Mouse (Mus musculus) bone marrow, adult 2 months (tissue): ENCODE measurements around the gene Polr2g.

Experiments
- CTCF ChIP-seq: fragments of 200-500 bp; IDR thresholded peaks from 2 replicates; pipeline ENCODE4 v1.5.1; 2011; ENCODE audit warnings: low read length, control low read depth; ENCODE audit not compliant: control insufficient read depth, insufficient read depth
- POLR2A ChIP-seq: fragments of 200-500 bp; IDR thresholded peaks from 2 replicates; pipeline ENCODE4 v1.6.1; 2011; ENCODE audit warnings: low read depth, mild to moderate bottlenecking, control low read depth, low read length, borderline replicate concordance; ENCODE audit not compliant: control insufficient read depth

DNA sequence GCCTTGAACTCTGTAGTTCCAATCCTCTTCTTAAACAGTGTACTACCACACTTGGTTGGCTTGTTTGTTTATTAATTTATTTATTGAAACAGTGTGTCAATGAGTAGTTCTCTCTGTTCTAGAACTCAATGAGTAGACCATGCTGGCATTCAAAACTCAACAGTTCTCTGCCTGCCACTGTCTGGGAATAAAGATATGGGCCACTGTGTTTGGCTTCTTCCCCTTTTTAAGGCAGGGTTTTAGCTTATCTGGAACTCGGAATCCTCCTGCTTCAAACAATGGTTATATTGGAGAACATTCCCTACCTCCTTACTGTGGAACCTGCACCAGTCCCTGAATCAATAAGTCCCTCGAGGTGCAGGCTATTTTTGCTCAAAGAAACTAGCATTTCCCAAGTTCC, 39.5 kb downstream of the Polr2g start:
- TF ChIP-seq POLR2A, result no peak
- no peak for TF ChIP-seq CTCF
